Mouse (Mus musculus) myocyte (in vitro differentiated cells): ENCODE measurements around the gene Gucy2e.

Source experiments
- MYOG ChIP-seq, 3 experiments: IDR thresholded peaks; one replicate each; pipeline ENCODE4 v1.6.1; 2011; ENCODE audit warnings: control low read depth in 2 of 3, low read depth in 2 of 3, mild to moderate bottlenecking in 2 of 3; ENCODE audit not compliant: insufficient read length in 2 of 3, control insufficient read depth in 1 of 3, insufficient read depth in 1 of 3
- POLR2A ChIP-seq: IDR thresholded peaks from one replicate; pipeline ENCODE4 v1.6.1; 2011; ENCODE audit warnings: low read depth, mild to moderate bottlenecking, control low read depth, moderate library complexity; ENCODE audit not compliant: insufficient read length
- POLR2AphosphoS2 ChIP-seq: IDR thresholded peaks from one replicate; pipeline ENCODE4 v1.6.1; 2011; ENCODE audit warnings: low read depth, control low read depth; ENCODE audit not compliant: insufficient read length
- TCF12 ChIP-seq: IDR thresholded peaks from one replicate; pipeline ENCODE4 v1.6.1; 2011; ENCODE audit warnings: mild to moderate bottlenecking, control low read depth; ENCODE audit not compliant: poor library complexity, insufficient read depth, severe bottlenecking

DNA sequence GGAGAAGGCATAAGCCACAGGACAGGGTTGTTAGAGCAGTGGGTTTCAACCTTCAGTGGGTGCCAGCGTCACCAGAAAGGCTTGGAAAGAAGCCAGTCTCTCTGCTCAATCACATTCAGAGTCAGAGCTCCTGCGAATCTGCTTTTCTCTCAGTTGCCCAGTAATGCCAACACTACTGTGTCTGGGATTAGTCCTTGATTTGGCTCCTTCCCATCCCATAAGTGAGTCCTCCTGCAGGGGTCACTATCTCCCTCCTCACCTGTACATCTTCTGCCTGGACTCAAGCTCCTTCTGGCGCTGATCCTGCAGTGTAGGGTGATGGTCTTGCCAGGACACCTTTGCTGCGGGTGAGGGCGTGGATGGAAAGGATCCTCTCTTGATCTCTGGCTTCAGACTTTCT is 40.1 kb downstream of the Gucy2e start:
- TF ChIP-seq MYOG (IDR thresholded peaks at IDR 0.05; ENCODE audit: control insufficient read depth in 1 of 3, insufficient read depth in 1 of 3, insufficient read length in 2 of 3, low read depth in 2 of 3) (no peak), POLR2A (no peak), TCF12 (no peak), POLR2AphosphoS2 (no peak)
